Mouse (Mus musculus): ENCODE data around the gene Zfp933.

- TF ChIP-seq POLR2A (IDR thresholded peaks at IDR 0.05; ENCODE audit: extremely low read depth, insufficient read depth, low read length) (no peak), CTCF (IDR thresholded peaks at IDR 0.05; ENCODE audit: extremely low read depth, insufficient read depth, low read length) (no peak)
Measured at GRCm38 (mm10) chr4:147879456-147879855, 31.3 kb upstream of the Zfp933 start.
